Mouse (Mus musculus): ENCODE data around the gene Mcl1. TPM values are rescaled to one million over a fixed set of nuclear protein-coding genes. Genes with fewer than 3 reads are reported as not detected.
A peak's percentile ranks its signal among the peaks of the same experiment; 100 is the strongest.
"Not testable (repeated sequence)": the region's sequence is repeated elsewhere in the genome, so short reads cannot be mapped to it uniquely, and the experiment has no call there.

The Mcl1 gene
- polyA plus RNA-seq (2017; shearing (Covaris generic)), result 10 to 100 TPM; 62.9 to 76.7 TPM

DNA sequence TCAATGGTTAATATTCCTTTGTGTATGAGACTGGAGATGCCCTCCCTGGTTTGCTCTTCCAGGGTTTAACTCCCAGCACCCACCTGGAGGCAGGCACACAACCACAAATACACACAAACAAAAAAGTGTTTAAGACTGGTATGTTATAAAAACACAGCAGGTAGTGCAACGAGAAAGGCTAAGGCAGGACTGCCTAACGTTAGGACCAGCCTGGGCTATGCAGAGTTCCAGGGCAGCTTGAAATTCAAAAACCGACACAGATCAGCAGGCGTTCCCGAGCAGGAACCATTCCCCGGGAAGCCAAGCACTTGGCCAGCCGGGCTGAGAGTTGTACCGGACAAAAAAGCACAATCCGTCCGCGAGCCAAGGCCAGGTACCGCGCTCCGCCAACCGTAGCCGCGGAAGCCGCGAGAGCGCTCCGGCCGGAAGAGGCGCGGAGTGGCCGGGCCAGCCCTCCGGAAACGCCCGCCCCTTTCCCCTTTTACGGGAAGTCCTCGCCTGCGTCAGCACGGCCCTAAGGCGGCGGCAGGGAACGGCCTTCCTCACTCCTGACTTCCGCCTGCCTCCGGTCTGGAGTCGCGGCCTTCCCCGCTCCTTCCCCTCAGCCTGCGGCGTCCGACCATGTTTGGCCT is at the start of gene Mcl1:
Gene Mcl1, plus strand, starts transcription at position 553 of the 632 bp plus-strand sequence.
- peak; percentile 79 for ATAC-seq

DNA sequence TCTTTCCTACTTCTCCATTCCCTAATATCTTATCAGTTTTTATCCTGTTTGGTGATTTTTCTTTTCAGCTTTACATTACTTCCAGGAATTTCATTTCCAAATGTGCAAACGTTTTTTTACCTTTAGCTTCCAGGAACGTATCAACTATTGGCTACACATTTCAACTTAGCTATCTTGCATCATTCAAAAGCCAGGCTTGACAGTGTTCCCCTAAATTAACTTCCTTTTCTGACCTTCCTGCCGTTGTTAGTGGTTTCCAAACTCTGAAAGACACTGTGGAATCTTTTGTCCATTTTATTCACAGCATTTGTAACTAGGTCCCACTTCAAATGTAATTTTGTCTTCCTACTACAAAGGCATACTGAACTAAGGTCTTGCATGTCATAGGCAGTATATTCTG is 49.4 kb upstream of the Mcl1 start:
- ATAC-seq, result no peak

- no peak for ATAC-seq
Observed at GRCm38 (mm10) chr3:95613996-95614395, 44.6 kb upstream of the Mcl1 start.

- ATAC-seq, result no peak
Observed at GRCm38 (mm10) chr3:95618511-95618910, 40.1 kb upstream of the Mcl1 start.

DNA sequence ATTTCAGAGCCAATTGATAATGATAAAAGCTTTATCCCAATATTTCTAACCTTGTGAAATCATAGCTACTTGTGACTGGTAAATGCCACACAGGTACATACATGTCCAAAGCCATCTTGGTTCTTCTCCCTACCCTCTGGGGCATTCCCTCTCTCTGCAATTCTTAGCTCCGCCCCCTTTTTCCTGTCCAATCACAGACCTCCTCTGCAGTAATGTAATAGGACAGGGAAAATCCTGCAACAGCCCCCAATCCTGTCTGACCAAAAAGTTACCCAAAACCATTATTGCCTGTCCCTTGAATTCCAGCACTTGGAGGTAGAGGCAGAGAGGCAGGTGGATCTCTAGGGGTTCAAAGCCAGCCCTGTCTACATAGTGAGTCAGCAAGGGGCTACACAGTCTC is 37.3 kb upstream of the Mcl1 start:
- ATAC-seq, result no peak

- ATAC-seq, result not testable (repeated sequence)
Observed at GRCm38 (mm10) chr3:95622421-95622820, 36.2 kb upstream of the Mcl1 start.

DNA sequence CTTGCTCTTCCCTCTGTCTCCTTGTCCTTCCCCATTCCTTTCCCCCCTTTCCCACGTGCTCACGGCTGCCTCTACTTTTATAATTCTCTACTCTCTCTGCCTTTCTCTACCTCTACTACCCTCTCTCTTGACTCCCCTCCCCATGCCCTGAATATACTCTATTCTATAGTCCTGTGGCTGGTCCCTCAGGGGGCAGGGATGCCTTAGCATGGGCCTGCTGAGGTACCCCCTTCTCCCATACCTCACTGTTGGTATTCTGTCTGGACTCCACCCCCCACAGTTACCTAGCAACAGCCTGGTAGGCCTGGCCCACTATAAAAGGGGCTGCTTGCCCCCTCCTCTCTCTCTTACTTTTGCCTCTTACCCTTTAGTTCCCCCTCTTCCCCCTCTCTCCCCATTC is 35.0 kb upstream of the Mcl1 start:
- ATAC-seq, result no peak

GRCm38 (mm10) chr3:95623991-95624515 is 34.5 kb upstream of the Mcl1 start:
- not testable (repeated sequence) for ATAC-seq

GRCm38 (mm10) chr3:95624628-95625503 is 33.7 kb upstream of the Mcl1 start, which contains the start of gene Ensa:
Gene Ensa (plus strand): TSS chr3:95624993.
- ATAC-seq, result peak; percentile 92

GRCm38 (mm10) chr3:95627763-95628162 is 30.8 kb upstream of the Mcl1 start:
- ATAC-seq, result no peak

GRCm38 (mm10) chr3:95629755-95630154 is 28.8 kb upstream of the Mcl1 start:
- no peak for ATAC-seq

DNA sequence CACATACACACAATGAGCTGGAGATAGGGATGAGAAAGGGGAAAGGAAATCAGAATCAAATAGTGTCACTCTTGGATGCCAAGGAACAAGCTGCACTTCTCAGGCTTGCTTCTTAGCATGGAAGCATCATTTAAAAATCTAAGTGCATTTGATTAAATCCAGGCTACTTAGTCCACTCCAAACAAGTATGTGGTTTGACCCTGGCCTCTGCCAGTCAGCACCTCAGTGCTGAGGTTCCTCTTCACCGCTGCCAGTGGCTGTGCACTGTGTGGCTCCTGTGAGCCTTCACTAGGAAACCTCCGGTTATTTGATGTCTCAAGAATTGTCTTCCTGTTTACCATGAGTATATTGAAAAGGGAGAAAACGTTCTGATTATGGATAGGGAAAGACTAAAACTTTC is 27.7 kb upstream of the Mcl1 start:
- ATAC-seq, result no peak

GRCm38 (mm10) chr3:95631304-95631703 is 27.3 kb upstream of the Mcl1 start:
- no peak for ATAC-seq

DNA sequence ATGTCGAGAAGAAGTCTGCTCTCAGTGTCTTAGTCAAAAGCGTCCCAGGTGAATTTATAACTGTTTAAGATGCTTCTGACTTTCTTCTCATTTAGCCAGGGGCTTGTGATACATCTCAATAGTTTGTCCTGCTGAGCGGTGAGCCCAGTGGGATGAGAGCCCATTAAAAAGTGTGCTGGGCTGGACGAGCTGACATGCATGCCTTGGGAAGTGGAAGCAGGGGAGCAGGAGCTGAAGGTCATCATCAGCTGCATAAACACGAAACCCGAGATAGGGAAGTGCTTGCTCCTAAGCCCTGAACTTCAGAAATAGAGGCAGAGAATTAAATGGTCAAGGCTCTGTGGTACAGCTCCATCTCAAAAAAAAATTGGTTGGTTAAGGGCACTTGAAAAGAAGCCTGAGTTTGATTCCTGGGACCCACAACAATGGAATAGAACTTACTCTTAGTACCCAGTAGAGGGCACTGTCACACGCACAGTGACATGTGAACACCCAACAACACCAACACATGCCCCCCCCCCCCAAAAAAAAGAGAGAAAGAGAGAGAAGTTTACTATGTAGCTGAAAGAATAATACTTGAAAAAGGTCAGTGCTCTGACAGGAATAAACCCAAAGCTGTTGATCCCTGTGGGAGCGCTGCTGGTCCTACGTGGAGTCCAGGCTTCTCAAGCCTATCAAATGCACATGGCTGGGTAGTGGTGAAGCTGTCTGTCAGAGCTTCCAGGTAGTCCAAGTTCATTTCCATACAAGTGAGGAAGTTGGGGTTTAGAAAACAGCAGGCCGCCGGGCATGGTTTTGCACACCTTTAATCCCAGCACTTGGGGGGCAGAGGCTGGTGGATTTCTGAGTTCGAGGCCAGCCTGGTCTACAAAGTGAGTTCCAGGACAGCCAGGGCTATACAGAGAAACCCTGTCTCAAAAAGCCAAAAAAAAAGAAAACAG is 25.7 kb upstream of the Mcl1 start:
- ATAC-seq, result peak; percentile 69

DNA sequence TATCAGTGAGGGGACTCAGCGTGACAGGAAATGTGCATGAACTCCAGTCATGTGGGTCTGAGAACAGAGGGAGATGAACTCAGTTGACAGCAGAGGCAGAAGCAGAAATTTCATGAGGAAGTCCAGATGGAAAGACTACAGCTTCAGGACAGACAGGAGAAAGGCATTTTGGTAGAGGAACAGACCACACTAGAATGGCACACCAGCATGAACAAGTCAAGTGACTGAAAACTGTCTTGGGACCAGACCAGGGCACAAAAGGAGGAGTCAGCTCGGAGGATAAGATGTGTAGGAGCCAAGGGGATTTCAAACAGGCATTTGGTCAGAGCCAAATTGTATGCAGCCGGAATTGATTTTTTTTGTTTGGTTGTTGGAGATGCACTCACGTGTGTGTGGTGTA is 23.0 kb upstream of the Mcl1 start:
- ATAC-seq, result no peak

GRCm38 (mm10) chr3:95636072-95636471 is 22.5 kb upstream of the Mcl1 start:
- no peak for ATAC-seq

- no peak for ATAC-seq
Observed at GRCm38 (mm10) chr3:95639694-95640093, 18.9 kb upstream of the Mcl1 start.

DNA sequence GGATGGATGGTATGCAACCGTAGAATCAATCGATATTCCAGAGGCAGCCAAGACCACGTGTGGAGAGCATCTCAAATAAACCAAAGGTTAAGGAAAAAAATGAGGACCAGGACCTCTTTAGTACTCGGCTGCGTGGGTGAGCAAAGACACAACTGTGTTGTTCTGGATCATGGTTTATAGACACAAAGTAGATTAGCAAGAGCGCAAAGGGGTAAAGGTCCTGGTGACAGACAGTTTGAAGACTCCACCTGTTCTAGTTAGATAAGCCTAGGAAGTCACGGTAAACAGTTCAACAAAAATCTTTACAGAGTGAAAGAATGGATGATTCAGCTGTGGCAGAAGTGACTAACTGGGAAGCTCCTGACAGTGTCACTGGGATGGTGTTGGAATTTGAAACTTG is 15.5 kb upstream of the Mcl1 start:
- ATAC-seq, result no peak

- peak; percentile 96 for ATAC-seq
Observed at GRCm38 (mm10) chr3:95645313-95646235, 13.0 kb upstream of the Mcl1 start.

- ATAC-seq, result no peak
Observed at GRCm38 (mm10) chr3:95648016-95648415, 10.6 kb upstream of the Mcl1 start.

DNA sequence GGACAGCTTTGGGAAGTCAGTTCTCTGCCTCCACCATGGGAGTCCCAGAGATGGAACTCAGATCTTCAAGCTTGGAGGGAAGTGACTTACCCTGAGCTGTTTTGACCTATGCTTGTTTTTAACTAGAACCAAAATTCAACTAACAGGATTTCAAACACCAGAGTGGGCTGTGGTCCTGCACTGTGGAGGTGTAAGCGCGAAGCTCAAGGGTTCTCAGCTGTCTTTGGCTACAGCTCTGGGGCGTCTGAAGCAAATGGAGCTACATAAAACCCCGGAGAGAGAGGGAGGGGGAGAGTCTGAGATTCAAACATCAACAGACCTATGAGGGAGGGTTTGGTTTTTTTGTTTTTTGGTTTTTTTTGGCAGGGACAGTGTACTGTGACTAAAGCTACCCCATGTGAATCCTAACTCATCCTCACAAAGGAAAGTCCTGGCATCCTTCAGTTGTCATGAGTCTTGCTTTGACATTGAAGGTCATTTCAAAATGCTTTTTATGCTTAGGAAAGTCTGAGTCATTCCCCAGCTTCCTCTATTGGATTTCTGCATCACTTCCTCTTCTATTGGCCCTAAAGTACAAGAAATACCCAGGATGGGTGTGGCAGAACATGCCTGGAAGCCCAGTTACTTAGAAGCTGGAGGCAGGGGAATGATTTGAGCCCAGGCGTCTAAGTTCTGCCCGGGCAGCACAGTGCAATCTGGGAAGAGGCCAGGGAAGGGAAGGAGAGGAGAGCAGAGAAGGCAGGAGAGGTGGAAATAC is 8.1 kb upstream of the Mcl1 start:
- peak; percentile 56 for ATAC-seq
